Mouse (Mus musculus): ENCODE results near the gene Tmem51. TPM values are rescaled to one million over a fixed set of nuclear protein-coding genes. Genes with fewer than 3 reads are reported as not detected.

Gene Tmem51
- total and polyA plus RNA-seq, 3 experiments, result not detected

DNA sequence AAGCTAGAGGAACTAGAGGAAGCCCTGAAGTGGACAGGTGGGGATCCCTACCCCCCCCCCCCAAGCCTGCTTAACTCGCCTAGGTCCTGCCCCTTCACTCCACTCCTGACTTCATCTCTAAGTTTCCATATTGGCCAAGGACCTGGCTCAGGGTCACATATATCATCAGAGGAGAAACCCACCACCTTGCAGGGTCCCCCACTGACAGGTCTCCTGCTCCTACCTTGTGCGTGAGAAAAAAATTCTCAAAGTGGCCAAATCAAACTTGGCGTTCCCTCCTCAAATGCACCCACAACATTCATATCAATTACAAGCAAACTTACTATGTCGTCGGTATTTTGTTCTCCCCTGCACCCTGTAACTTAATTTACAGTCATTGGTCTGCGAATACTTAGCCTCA lies 911 bp downstream of the Tmem51 start:
- Histone ChIP-seq H3K27ac (ENCODE audit: control insufficient read depth, low read depth, low read length) (no peak overlapping the region), H3K79me2 (ENCODE audit: control insufficient read depth, insufficient read depth, low read length, poor library complexity) (no peaks in the 10 kb centered on the region), H3K27me3 (ENCODE audit: control insufficient read depth in 1 of 2, insufficient read depth in 2 of 2, low read length in 2 of 2) (no peaks in the 10 kb centered on the region), H3K36me3 (ENCODE audit: control insufficient read depth in 1 of 2, insufficient read depth in 2 of 2, low read length in 2 of 2) (no peaks in the 10 kb centered on the region), H3K4me3 (ENCODE audit: control insufficient read depth in 1 of 2, insufficient read depth in 1 of 2, low read depth in 2 of 2, low read length in 2 of 2) (no peak overlapping the region), H3K9ac (ENCODE audit: control insufficient read depth, low read depth, low read length, poor library complexity, severe bottlenecking) (no peak overlapping the region), H3K9me3 (replicated peaks; ENCODE audit: insufficient read depth, low read length) (no peaks in the 10 kb centered on the region; the same call in 1 of the 2 replicates), H3K4me1 (ENCODE audit: control insufficient read depth in 1 of 2, insufficient read depth in 2 of 2, low read length in 2 of 2) (no peaks in the 10 kb centered on the region)
- no peak for DNase-seq (ENCODE audit: low read depth, low spot score)
- TF ChIP-seq SIN3A (IDR thresholded peaks at IDR 0.05; ENCODE audit: low read length), result no peak
- no peak for TF ChIP-seq ZNF384 (IDR thresholded peaks at IDR 0.05; ENCODE audit: low read depth, low read length)
- no peak for TF ChIP-seq MEF2A (IDR thresholded peaks at IDR 0.05; ENCODE audit: extremely low read depth, insufficient replicate concordance, low read depth, low read length, poor library complexity, severe bottlenecking)
- TF ChIP-seq ZC3H11A (IDR thresholded peaks at IDR 0.05; ENCODE audit: low read depth, low read length), result no peak
- TF ChIP-seq KAT2A (conservative IDR thresholded peaks at IDR 0.05; ENCODE audit: low read depth, low read length), result no peak
- TF ChIP-seq MYC (IDR thresholded peaks at IDR 0.05; ENCODE audit: low read depth, low read length), result no peak
- no peak for TF ChIP-seq POLR2AphosphoS5 (IDR thresholded peaks at IDR 0.05; ENCODE audit: borderline replicate concordance, low read depth, low read length)
- TF ChIP-seq ETS1 (IDR thresholded peaks at IDR 0.05; ENCODE audit: low read depth, low read length), result no peak
- TF ChIP-seq MYB (IDR thresholded peaks at IDR 0.05; ENCODE audit: low read depth, low read length), result no peak
- no peak for TF ChIP-seq POLR2A (IDR thresholded peaks at IDR 0.05; ENCODE audit: control insufficient read depth in 1 of 2, insufficient read depth in 1 of 2, low read depth in 1 of 2, low read length in 2 of 2, poor library complexity in 1 of 2)
- no peak for TF ChIP-seq MAZ (IDR thresholded peaks at IDR 0.05; ENCODE audit: low read depth, low read length)

DNA sequence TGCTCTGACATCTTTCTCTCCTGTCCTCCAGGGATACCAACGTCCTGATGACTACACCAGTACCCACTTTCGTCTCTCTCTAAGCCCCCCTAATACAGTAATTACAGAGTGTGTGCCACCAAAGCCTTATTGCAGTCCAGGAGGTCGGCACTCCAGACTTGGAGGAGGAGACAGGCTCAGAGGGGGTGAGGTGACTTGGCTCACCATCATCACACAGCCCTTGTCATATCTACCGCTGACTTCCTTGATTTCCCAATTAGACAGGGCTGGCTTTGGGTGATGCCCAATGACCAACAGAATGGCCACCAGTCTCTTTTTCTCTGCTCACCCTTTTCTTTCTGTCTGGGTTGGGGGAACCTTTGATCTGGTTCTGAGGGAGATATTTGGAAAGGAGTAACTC lies 1.4 kb downstream of the Tmem51 start:
- H3K27me3 ChIP-seq (ENCODE audit: control insufficient read depth in 1 of 2, insufficient read depth in 2 of 2, low read length in 2 of 2), result no peaks in the 10 kb centered on the region
- no peak for TF ChIP-seq POLR2AphosphoS2 (IDR thresholded peaks at IDR 0.05; ENCODE audit: low read length)
- no peak for TF ChIP-seq ELF1 (IDR thresholded peaks at IDR 0.05; ENCODE audit: low read depth, low read length)
- TF ChIP-seq NELFE (IDR thresholded peaks at IDR 0.05; ENCODE audit: low read depth, low read length), result no peak
- TF ChIP-seq CTCF (IDR thresholded peaks at IDR 0.05 in 2 of 3, conservative IDR thresholded peaks at IDR 0.05 in 1 of 3; ENCODE audit: control insufficient read depth in 1 of 3, insufficient read depth in 1 of 3, low read depth in 2 of 3, low read length in 3 of 3, poor library complexity in 1 of 3, severe bottlenecking in 1 of 3), result no peak
- no peak for TF ChIP-seq CHD2 (IDR thresholded peaks at IDR 0.05; ENCODE audit: low read length)
- TF ChIP-seq USF2 (IDR thresholded peaks at IDR 0.05; ENCODE audit: borderline replicate concordance in 1 of 2, insufficient read depth in 1 of 2, low read depth in 1 of 2, low read length in 2 of 2), result no peak
- TF ChIP-seq UBTF (IDR thresholded peaks at IDR 0.05; ENCODE audit: borderline replicate concordance, insufficient read depth, low read depth, low read length), result no peak
- TF ChIP-seq E2F4 (IDR thresholded peaks at IDR 0.05; ENCODE audit: borderline replicate concordance, low read depth, low read length), result no peak
- TF ChIP-seq ZC3H11A (IDR thresholded peaks at IDR 0.05; ENCODE audit: low read depth, low read length), result no peak
- TF ChIP-seq MXI1 (IDR thresholded peaks at IDR 0.05; ENCODE audit: low read depth, low read length), result no peak
- no peak for TF ChIP-seq MYB (IDR thresholded peaks at IDR 0.05; ENCODE audit: low read depth, low read length)
- TF ChIP-seq MYC (IDR thresholded peaks at IDR 0.05; ENCODE audit: low read depth, low read length), result no peak
- no peaks in the 10 kb centered on the region for H3K4me1 ChIP-seq (ENCODE audit: control insufficient read depth in 1 of 2, insufficient read depth in 2 of 2, low read length in 2 of 2)
- no peak for DNase-seq (ENCODE audit: low read depth, low spot score)
- no peak overlapping the region for H3K4me3 ChIP-seq (ENCODE audit: control insufficient read depth in 1 of 2, insufficient read depth in 1 of 2, low read depth in 2 of 2, low read length in 2 of 2)
- no peak overlapping the region for H3K27ac ChIP-seq (ENCODE audit: control insufficient read depth, low read depth, low read length)
- no peaks in the 10 kb centered on the region for H3K36me3 ChIP-seq (ENCODE audit: control insufficient read depth in 1 of 2, insufficient read depth in 2 of 2, low read length in 2 of 2)
- H3K79me2 ChIP-seq (ENCODE audit: control insufficient read depth, insufficient read depth, low read length, poor library complexity), result no peaks in the 10 kb centered on the region
- H3K9ac ChIP-seq (ENCODE audit: control insufficient read depth, low read depth, low read length, poor library complexity, severe bottlenecking), result no peak overlapping the region
- H3K9me3 ChIP-seq (replicated peaks; ENCODE audit: insufficient read depth, low read length), result no peaks in the 10 kb centered on the region; the same call in 1 of the 2 replicates

All from MEL (cell line).